Mouse (Mus musculus): ENCODE measurements around the gene Cpm.

GRCm38 (mm10) chr10:117696827-117697560 lies 67.7 kb downstream of the Cpm start:
- no peak for TF ChIP-seq CTCF (IDR thresholded peaks at IDR 0.05; ENCODE audit: low read depth)
- TF ChIP-seq EP300 (IDR thresholded peaks at IDR 0.05; ENCODE audit: low read depth): no peak

Data from liver, embryonic 14.5 days (tissue).